Mouse (Mus musculus): ENCODE data around the gene 9930111J21Rik2.
"Not testable (repeated sequence)": the region's sequence is repeated elsewhere in the genome, so short reads cannot be mapped to it uniquely, and the experiment has no call there.

Gene 9930111J21Rik2

GRCm38 (mm10) chr11:48978240-48978939, 72.7 kb downstream of the 9930111J21Rik2 start, which contains the start of gene Olfr56:
Gene Olfr56, plus strand, starts transcription at chr11:48978889.
- DNase-seq (ENCODE audit: low spot score in 2 of 2): not testable (repeated sequence)

DNA sequence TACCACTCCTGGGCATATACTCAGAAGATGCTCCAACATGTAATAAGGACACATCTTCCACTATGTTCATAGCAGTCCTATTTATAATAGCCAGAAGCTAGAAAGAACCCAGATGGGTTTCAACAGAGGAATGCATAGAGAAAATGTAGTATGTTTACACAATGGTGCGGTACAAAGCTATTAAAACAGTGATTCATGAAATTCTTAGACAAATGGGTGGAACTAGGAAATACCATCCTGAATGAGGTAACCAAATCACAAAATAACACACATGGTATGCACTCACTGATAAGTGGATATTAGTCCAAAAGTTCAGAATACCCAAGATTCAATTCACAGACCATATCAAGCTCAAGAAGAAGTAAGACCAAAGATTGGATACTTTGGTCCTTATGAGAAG, 76.4 kb downstream of the 9930111J21Rik2 start:
- DNase-seq (ENCODE audit: low spot score in 2 of 2): not testable (repeated sequence)
